Mouse (Mus musculus): ENCODE results near the gene Ankrd44. TPM values are rescaled to one million over a fixed set of nuclear protein-coding genes. Genes with fewer than 3 reads are reported as not detected.

Gene Ankrd44
- total RNA-seq, 2 experiments from 2014 or later = 19.9 to 23.5 TPM

DNA sequence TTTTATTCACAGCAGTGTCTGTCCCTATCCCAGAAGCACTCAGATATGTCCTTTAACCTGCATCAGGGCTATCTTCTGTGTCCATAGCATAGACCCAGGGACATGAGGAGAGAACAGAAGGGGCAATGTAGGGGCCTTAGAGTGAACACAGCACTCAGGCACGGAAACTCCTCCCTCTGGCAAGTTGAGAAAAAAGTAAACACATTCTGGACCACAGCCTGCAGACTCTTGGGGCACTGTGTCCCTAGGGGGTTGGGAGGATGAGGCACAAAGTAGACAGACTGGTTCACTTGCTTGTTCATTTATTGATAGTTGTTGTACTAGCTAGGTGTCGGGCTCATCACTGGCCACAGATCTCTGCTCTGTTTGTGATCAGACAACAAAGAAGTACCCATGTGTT is 199.6 kb downstream of the Ankrd44 start:
- no peak for DNase-seq (ENCODE audit: extremely low spot score in 1 of 2, low spot score in 2 of 2)
- intact Hi-C loops (cut with DNase I) = no loop called here
- no peak overlapping the region for H3K4me3 ChIP-seq

DNA sequence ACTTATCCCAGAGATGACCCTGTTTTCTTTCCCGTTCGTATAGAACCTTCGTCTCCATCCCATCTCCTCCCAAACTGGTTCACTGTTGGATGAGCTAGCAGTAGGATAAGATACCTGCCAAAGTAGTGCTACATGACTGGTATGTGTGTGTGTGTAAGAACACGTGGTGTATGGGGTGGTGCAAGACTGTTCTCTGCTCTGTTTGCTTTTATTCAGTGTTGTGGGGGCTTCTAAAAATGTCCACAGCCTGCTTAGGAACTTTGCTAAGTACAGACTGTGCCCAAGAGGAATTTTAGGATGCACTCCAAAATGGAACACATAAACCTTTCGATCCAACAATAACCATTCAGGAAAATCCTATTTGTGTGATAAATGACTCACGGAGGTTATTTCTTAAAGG is 209.3 kb downstream of the Ankrd44 start:
- intact Hi-C loops (cut with DNase I) = loop anchor here (2.0 to 5.0 kb wide), 3 partner anchors 160 to 250 kb away; partner anchors contain the start of gene Pgap1
- Histone ChIP-seq H3K27ac (no peak overlapping the region), H3K4me3 (no peak overlapping the region)
- no peak for TF ChIP-seq CTCF (IDR thresholded peaks at IDR 0.05)
- DNase-seq (ENCODE audit: extremely low spot score in 1 of 2, low spot score in 2 of 2) = no peak

More for the DNA sequence above, 199.6 kb downstream of the Ankrd44 start:
- TF ChIP-seq CTCF (IDR thresholded peaks at IDR 0.05) = no peak
- H3K27ac ChIP-seq = no peak overlapping the region

DNA sequence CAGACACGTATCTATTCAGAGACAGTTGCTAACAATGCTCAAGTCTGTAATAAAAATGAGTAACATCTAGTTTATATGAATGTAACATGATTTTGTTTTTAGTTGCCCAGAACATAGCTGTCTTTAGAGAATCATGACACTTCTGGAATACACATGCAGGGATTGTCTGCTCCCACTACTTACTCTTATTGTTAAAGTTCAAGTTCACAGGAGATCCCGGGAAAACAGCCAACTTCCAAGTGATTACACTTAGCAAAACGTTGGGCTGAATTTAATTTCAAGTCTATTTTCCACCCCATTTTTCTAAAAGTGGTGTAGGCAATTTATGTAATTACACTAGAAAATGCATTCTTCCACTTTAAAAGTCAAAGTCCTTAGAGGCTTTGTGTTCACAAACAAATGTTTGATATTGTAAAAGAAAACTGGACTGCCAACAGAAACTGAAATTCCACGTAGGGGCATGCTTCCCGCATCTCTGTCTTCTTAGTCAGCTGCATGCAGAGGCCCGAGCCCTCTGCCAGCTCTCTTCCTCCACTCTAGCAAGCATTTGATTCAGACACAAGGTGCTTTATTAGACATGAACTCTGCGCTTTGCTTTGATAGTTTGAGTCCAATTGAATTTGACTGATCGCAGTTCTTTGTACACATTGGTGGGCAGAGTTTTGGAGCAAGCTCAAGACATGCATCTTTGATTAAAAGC is 211.0 kb downstream of the Ankrd44 start:
- no peak for TF ChIP-seq CTCF (IDR thresholded peaks at IDR 0.05)
- DNase-seq (ENCODE audit: extremely low spot score in 1 of 2, low spot score in 2 of 2) = no peak
- intact Hi-C loops (cut with DNase I) = loop anchor here (5.0 kb wide), 2 partner anchors 158 to 182 kb away; partner anchors contain the start of gene Pgap1
- no peak overlapping the region for H3K4me3 ChIP-seq
- H3K27ac ChIP-seq = peak overlapping the region; percentile 4; the same call in 1 of the 2 replicates

DNA sequence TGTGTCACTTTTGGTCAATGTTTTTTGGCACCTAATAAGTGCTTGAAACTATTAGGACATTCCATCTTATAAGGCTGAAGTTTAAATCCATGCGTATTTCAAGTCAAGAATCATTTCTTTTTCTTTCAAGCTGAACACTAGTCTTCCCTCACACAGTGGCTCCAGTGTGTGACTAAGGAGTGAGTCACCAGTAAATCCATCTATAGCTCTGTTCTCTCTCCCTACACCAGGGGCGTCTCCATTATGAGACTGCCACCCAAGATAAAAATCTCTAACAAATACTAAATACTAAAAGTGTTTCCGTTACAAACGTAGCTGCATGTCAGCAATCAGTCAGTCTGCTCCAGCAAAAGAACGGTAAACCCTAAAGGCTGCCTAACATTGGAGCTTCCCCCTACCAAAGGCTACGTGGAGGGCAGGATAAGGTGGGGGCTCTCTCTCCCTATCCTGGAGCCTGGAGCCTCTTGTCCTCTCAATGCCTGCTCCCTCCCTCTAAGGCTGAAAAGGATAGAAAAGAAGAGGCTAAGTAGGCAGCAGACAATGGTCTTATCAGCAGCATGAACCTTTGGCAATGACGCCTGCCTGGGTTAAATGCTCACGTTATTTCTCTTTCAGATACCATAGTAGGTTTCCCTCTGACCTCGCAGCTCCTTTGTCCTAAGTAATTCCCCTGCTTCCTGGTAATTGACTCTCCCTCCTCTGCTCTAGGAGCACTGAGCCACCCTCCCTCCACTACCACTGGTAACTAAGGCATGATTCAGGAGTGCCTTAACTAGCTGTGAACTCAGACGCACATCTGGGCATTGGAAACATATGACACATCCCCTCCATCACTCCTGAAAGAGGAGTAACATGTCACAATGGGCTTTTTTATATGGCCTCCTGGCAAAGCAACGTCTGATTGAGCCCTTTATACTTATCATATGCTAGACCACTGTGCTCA is 212.7 kb downstream of the Ankrd44 start:
- peak; percentile 22 for TF ChIP-seq CTCF (IDR thresholded peaks at IDR 0.05)
- DNase-seq (ENCODE audit: extremely low spot score in 1 of 2, low spot score in 2 of 2) = no peak
- Histone ChIP-seq H3K4me3 (no peak overlapping the region), H3K27ac (peak overlapping the region; percentile 60)
- intact Hi-C loops (cut with DNase I) = no loop called here

DNA sequence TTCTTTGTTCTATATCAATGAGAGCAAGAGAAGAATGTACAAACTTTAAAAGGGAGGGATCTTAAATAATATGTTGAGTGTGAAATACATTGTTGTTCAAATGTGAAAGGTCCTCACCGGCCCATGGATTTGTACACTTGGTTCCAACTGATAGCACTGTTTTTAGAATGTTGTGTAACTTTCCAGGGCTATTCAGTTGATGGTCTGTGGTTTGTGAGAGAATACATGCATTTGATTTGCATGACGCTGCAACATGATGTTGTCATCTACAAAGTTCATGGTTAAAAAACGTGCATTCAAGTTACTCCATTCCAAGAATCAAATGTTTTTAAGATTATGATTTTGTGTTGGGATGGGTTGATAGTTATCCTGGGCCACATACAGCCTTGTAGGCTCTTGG is 214.6 kb downstream of the Ankrd44 start:
- intact Hi-C loops (cut with DNase I) = no loop called here
- H3K4me3 ChIP-seq = no peak overlapping the region
- no peak for TF ChIP-seq CTCF (IDR thresholded peaks at IDR 0.05)
- H3K27ac ChIP-seq = no peak overlapping the region
- no peak for DNase-seq (ENCODE audit: extremely low spot score in 1 of 2, low spot score in 2 of 2)

DNA sequence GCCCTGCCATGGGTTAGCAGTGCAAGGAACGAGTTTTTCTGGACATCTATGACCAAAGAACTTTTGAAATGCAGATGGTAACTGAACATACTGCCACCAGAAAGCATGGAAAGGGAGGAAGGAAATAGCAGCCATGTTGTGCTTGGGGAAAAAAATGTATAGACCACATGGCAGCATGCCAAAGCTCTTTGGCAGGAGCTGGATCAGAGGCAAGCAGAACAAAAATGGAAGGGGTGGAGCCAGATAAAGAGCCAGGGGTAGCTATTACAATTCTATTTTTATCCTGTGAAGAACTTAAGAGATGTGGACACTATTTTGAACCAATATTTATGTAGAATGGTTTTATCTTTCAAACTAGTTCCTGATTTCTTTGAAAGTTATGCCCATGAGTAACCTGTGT is 215.6 kb downstream of the Ankrd44 start:
- no peak for TF ChIP-seq CTCF (IDR thresholded peaks at IDR 0.05)
- H3K4me3 ChIP-seq = no peak overlapping the region
- DNase-seq (ENCODE audit: extremely low spot score in 1 of 2, low spot score in 2 of 2) = no peak
- H3K27ac ChIP-seq = no peak overlapping the region
- intact Hi-C loops (cut with DNase I) = no loop called here

DNA sequence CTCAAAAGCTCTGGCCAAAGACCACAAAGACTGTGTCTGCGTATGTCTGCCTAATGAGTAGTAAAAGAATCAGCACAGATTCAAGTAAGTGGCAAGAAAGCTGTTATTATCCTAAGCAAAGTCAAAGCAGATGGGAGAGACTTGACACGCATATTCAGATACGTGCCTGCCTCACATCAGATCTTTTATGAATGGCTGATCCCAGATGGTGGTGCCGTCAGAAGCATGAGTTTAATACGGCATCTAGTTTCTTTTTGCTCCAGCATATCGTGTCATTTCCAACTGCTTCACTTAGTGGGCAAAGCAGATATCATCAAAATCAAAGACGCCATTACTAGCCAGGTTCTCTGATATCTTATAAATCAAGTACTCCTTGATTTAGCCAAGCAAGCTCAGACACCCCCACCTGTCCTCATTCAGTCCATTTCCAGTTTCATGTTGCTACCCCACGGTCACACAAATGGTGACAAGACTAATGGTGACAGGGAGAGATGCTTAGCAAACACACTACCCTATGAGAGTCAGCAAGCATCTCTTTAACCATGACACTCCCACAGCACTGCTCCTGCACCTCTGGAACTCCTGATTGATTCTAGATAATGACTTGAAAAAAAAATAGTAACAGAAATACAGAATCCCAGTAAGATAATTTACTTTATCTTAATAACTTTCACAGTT is 218.2 kb downstream of the Ankrd44 start:
- Histone ChIP-seq H3K4me3 (no peak overlapping the region), H3K27ac (no peak overlapping the region)
- intact Hi-C loops (cut with DNase I) = no loop called here
- TF ChIP-seq CTCF (IDR thresholded peaks at IDR 0.05) = no peak
- no peak for DNase-seq (ENCODE audit: extremely low spot score in 1 of 2, low spot score in 2 of 2)

DNA sequence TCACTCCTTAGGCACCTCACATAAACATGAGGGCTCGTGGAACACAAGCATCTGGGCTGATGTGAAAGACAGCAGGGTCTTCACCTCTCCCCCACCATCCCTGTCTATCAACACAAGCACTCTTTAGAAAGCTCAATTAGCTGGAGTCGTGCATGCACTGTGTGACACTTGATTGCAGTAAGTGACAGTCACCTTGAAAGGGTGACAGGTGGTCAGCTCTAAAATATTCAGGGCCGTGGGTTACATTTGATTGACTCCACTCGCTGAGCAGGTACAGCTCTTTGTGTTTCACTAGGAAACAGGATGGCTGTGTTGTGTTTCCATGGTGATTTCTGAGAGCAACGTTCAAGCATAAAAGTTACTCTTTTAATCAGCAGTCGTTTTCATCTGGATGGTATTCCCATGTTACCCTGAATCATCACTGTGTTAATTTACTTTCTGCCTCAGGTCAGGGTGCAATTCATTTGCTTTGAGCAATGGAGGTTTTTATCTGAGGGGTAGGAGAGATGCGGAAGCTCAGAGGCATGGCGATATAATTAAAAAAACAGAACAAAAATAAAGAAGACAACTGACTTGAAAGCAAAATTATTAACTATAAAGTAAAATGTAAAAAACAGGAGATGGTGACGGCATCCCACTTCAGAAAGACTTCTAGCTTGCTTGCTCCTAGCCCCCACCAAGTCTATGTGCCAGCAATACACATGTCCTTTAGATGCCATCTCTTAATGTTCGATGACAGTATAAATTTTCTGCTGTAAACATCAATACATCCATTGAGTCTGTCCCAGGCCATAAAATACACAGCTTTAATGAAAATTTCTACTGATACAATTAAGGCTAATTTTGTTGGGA is 218.9 kb downstream of the Ankrd44 start:
- Histone ChIP-seq H3K4me3 (no peak overlapping the region), H3K27ac (no peak overlapping the region)
- TF ChIP-seq CTCF (IDR thresholded peaks at IDR 0.05) = no peak
- DNase-seq (ENCODE audit: extremely low spot score in 1 of 2, low spot score in 2 of 2) = no peak
- intact Hi-C loops (cut with DNase I) = no loop called here

DNA sequence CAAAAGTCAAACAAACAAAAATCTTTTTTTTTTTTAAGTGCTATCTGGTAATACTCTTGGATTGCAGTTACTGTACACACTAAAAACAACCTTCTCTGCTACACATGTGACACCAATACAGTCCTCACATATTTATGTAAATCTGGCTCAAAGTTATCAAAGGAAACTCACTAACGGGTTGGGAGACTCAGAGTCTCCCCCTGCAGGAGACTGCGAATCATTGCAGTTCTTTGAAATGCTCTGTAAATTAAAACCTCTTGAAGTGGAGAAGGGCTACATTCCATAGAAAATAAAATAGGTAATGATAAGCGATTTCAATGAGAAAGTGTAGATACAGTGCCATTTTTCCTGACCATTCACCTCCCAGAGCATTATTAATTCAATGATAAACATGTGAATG is 219.6 kb downstream of the Ankrd44 start:
- DNase-seq (ENCODE audit: extremely low spot score in 1 of 2, low spot score in 2 of 2) = no peak
- intact Hi-C loops (cut with DNase I) = no loop called here
- Histone ChIP-seq H3K27ac (no peak overlapping the region), H3K4me3 (no peak overlapping the region)
- peak; percentile 78 for TF ChIP-seq CTCF (IDR thresholded peaks at IDR 0.05)

DNA sequence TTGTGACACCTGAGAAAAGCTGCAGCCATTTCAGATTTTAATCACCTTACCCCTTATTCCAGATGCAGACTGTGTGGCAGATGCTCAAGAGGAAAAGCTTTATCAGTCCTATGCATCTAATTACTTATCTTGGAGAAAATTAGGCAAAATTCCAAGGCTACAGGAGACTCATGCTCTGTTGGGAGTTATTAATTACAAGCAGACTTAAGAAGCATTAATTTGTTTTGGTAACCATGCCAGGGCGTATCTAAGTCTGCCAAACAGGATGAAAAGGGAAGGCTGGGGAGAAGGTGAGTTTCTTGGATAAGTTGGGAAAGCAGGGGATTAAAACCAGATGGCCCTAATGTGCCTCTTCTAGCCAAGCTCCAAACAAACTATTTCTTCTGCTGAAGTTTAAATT is 222.7 kb downstream of the Ankrd44 start:
- Histone ChIP-seq H3K4me3 (no peak overlapping the region), H3K27ac (no peak overlapping the region)
- intact Hi-C loops (cut with DNase I) = no loop called here
- DNase-seq (ENCODE audit: extremely low spot score in 1 of 2, low spot score in 2 of 2) = no peak
- no peak for TF ChIP-seq CTCF (IDR thresholded peaks at IDR 0.05)

DNA sequence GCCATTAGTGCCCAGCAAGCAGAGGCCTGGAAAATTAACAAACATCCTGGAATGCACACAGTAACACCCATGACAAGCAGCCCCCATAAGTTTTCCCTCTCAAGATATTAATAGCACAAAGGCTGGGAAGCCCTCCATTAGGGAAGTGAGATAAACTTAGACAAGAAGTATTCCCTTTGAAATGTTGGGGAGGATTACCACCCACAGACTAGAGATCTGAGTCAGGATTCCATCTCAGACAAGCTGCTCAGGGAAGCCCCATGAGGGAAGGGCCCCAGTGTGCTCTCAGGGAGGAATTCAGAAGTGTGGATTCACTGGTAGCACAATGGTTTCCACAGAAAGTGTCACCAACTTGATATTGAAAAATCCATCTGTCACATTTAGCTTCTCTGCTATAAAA is 223.3 kb downstream of the Ankrd44 start:
- DNase-seq (ENCODE audit: extremely low spot score in 1 of 2, low spot score in 2 of 2) = no peak
- intact Hi-C loops (cut with DNase I) = no loop called here

More for the DNA sequence above, 223.3 kb downstream of the Ankrd44 start:
- no peak overlapping the region for H3K27ac ChIP-seq
- no peak for TF ChIP-seq CTCF (IDR thresholded peaks at IDR 0.05)
- no peak overlapping the region for H3K4me3 ChIP-seq
